28 mouse cellular contexts compared by ENCODE assay signal in genomic region chr9:82407177-82407576, GRCm38 (mm10).
"Had no signal": no experiment of that assay in that cellular context is flagged by ENCODE, and none has a peak within 500 bp of the region (broad histone marks: within the 10 kb centered on the region; RNA-seq: fewer than 3 reads in every experiment).

No protein-coding gene starts in this region.

- H3K9me3 ChIP-seq: embryonic facial prominence, embryonic 10.5 days; embryonic facial prominence, embryonic 12.5 days; embryonic facial prominence, embryonic 13.5 days; embryonic facial prominence, embryonic 15.5 days; forebrain, embryonic 10.5 days; forebrain, embryonic 12.5 days; forebrain, embryonic 13.5 days; forebrain, embryonic 15.5 days had no signal

- H3K27ac ChIP-seq: embryonic facial prominence, embryonic 10.5 days; embryonic facial prominence, embryonic 12.5 days; embryonic facial prominence, embryonic 13.5 days; embryonic facial prominence, embryonic 15.5 days; forebrain, embryonic 10.5 days; forebrain, embryonic 12.5 days; forebrain, embryonic 13.5 days; forebrain, embryonic 15.5 days; gastrocnemius, adult 2 months had no signal

- H3K4me2 ChIP-seq: embryonic facial prominence, embryonic 12.5 days; embryonic facial prominence, embryonic 13.5 days; embryonic facial prominence, embryonic 15.5 days; forebrain, embryonic 12.5 days; forebrain, embryonic 13.5 days; forebrain, embryonic 15.5 days had no signal

- H3K9ac ChIP-seq: embryonic facial prominence, embryonic 12.5 days; embryonic facial prominence, embryonic 13.5 days; embryonic facial prominence, embryonic 15.5 days; forebrain, embryonic 12.5 days; forebrain, embryonic 13.5 days; forebrain, embryonic 15.5 days; forebrain, postnatal 0 days had no signal

- H3K36me3 ChIP-seq: embryonic facial prominence, embryonic 10.5 days; embryonic facial prominence, embryonic 12.5 days; embryonic facial prominence, embryonic 13.5 days; embryonic facial prominence, embryonic 15.5 days; forebrain, embryonic 10.5 days; forebrain, embryonic 12.5 days; forebrain, embryonic 15.5 days had no signal

- ATAC-seq: forebrain, embryonic 13.5 days; forebrain, embryonic 14.5 days; forebrain, embryonic 15.5 days; forebrain, embryonic 16.5 days; forebrain, postnatal 0 days had no signal

- H3K4me1 ChIP-seq: embryonic facial prominence, embryonic 10.5 days; embryonic facial prominence, embryonic 12.5 days; embryonic facial prominence, embryonic 13.5 days; embryonic facial prominence, embryonic 15.5 days; forebrain, embryonic 10.5 days; forebrain, embryonic 12.5 days; forebrain, embryonic 13.5 days; forebrain, embryonic 15.5 days had no signal

- DNase-seq: cerebellum, adult 2 months; cerebellum, adult 8-10 months; cerebellum, adult 9-10 months; cerebellum, adult 9-11 months; cerebellum, postnatal 10 days; cerebellum, postnatal 14 days; cerebellum, postnatal 25 days; cerebellum, postnatal 36 days; embryo, embryonic 11 days; forebrain, postnatal 0 days; gastrocnemius, adult 2 months; gastrocnemius, postnatal 10 days; gastrocnemius, postnatal 14 days; gastrocnemius, postnatal 25 days; gastrocnemius, postnatal 36 days; heart, adult 11 months; heart, adult 18-20 months had no signal

- H3K4me3 ChIP-seq: embryonic facial prominence, embryonic 10.5 days; embryonic facial prominence, embryonic 12.5 days; embryonic facial prominence, embryonic 13.5 days; embryonic facial prominence, embryonic 15.5 days; erythroblast, embryonic 14.5 days; forebrain, embryonic 10.5 days; forebrain, embryonic 12.5 days; forebrain, embryonic 13.5 days; forebrain, embryonic 15.5 days; gastrocnemius, adult 2 months had no signal

- H3K27me3 ChIP-seq: embryonic facial prominence, embryonic 12.5 days; embryonic facial prominence, embryonic 13.5 days; embryonic facial prominence, embryonic 15.5 days; forebrain, embryonic 12.5 days; forebrain, embryonic 13.5 days; forebrain, embryonic 15.5 days had no signal
